Mouse (Mus musculus) megakaryocyte progenitor cell, adult 5-6 weeks (primary cell): Measurements from ENCODE around the gene Serpina1f. TPM values are rescaled to one million over a fixed set of nuclear protein-coding genes. Genes with fewer than 3 reads are reported as not detected.
"Not testable (repeated sequence)": the region's sequence is repeated elsewhere in the genome, so short reads cannot be mapped to it uniquely, and the experiment has no call there.

Experiments used
- ATAC-seq: replicated peaks from 2 replicates; pipeline ENCODE4 v1.8.0; 2016; ENCODE audit warnings: mild to moderate bottlenecking, moderate TSS enrichment, inconsistent platforms; ENCODE audit not compliant: poor library complexity
- total RNA-seq, 2 experiments: library from RNA; stranded (forward) in 1 of 2; stranded (reverse) in 1 of 2; fragments of 157-497, 149-512 nt in 1 of 2; fragments of 200-1000 nt in 1 of 2; gene quantifications; 2 replicates each; pipeline versions ENCODE4 v1.2.3 to v1.2.4; 2015 to 2017

Gene Serpina1f
- total RNA-seq, 2 experiments from 2014 or later, result not detected

- no peak for ATAC-seq
Observed at GRCm38 (mm10) chr12:103665286-103665685, 30.0 kb downstream of the Serpina1f start.

DNA sequence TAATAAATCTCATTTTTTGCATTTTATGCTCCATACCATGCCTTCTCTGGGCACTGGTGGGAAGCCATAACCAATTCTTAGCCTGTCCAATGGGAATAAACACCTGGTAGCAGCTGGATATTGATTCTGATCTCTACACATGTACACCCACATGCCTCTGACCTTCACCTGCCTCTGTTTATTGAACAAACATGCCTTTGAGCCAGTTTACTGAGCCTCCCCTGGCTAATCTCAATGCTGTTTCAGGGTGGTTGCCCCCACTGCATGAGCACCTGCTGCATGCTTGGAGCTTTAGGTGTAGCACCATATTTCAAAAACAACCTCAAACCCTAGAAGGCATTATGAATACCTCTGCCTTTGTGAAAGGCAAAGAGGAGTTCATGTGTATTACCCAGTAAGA lies 33.3 kb downstream of the Serpina1f start:
- not testable (repeated sequence) for ATAC-seq

DNA sequence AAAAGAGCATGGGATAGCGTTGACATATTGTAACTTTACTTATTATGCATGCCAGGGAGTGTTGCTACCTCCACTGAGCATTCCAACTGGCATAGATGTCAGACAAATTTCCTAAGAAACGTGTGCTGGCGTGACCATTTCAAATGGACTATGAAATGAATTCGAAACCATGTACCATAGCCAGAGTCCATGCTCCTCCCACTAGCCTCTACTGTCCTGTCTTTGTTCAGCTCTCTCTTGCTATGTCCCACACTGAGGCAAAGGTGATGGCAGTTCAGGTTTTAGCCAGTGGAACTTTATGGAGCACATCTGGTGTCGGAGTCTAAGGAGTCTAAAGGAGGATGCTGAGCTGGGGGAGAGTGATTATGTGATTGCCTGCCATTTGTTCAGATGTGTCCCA lies 35.3 kb downstream of the Serpina1f start:
- no peak for ATAC-seq

- ATAC-seq, result no peak
Observed at GRCm38 (mm10) chr12:103659171-103659570, 36.2 kb downstream of the Serpina1f start.

DNA sequence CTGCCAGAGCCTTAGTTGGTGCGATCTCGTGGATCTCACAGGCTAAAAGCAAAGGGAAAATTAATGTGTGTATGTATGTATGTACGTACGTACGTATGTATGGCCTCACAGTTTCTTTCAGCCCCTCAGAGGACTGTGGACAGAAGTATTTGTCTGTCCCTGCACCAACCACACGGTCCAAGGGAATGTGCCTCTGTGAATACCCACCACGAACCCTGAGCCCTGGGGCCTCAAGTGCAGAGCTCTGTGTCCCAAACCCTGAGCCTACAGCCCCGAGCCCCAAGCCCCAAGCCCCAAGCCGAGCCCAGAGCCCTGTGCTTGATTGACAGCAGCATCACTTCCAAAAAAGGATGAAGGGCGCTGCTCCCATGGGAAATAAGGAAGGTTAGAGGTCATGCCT lies 37.3 kb downstream of the Serpina1f start:
- ATAC-seq, result no peak

DNA sequence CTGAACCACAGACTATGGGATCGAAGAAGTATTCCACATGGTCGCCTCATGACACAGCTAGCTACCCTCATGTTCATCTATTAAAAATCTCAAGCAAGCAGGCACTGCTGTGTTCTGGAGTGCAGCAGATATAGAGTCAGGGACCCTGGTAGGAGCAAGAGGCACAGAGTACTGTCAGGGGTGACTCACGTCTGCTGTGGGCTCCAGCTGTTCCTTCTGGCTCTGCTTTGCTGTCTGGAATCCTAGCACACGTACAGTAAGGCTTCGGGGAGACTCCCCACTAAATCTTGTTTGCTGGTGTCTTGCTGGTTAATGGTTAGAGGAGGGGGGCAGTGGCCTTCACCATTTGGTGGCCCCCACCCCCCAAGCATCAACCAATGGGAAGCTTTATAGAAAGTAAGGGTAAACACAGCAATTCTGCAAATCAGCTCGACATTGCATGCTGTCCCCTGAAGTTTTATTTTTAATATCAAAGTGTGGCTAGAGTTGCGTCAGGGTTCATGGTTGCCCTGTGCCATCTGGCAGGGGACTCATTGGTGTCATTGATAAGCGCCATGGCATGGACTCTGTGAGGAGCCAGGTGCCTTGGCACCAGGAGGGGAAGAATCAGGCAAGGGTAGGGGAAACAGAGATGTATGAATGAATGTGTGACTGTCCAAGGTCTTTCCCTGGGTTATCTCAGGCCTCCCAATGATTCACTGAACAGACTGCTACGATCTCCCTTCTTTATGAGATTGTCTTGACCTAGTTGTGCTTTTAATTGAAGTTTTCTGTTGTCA lies 38.3 kb downstream of the Serpina1f start, which contains the start of gene Serpina6:
Gene Serpina6 (minus strand): TSS at position 365 of the 779 bp plus-strand sequence.
- ATAC-seq, result no peak

DNA sequence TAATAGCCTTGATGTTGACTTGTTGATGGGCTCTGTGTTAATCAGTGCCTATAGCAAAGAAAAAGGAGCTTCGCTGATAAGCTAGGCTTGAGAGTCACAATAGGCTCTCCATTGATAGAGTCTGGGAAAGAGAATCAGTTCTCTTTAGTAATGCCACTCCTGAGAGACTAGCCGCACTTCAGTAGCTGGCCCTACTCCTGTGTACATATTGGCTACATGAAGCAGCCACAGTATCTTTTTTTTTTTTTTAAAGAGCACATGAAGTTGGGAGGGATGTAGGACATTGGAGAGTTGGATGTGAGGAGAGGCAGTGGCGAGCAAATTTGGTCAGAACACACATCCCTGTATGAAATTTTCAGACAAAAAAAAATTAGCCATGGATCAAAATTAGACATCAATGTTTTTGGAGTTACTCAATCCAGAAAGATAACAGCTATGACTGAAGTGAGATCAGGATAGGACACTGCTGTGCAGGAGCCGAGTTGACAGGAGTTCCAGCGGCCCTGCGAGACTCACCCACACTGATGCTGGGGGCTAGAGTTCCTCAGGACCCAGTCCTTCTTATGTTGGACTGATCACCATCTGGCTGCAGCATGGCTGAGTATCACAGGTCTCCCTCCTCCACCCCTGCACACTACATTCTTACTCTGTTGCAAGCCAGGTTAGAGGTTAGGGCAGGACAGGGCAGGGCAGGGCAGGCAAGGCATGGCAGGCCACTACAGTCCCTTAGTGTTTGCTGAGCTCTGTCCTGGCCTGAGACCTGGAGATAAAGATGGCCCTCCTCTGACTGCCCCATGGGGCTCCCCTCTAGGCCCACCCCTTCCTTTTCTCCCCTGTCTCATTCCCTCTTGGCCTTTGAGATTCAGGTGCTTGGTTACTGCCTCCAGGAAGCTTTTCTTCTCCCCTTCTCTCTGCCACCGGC lies 39.9 kb downstream of the Serpina1f start:
- no peak for ATAC-seq

GRCm38 (mm10) chr12:103653836-103654235 lies 41.5 kb downstream of the Serpina1f start:
- no peak for ATAC-seq

DNA sequence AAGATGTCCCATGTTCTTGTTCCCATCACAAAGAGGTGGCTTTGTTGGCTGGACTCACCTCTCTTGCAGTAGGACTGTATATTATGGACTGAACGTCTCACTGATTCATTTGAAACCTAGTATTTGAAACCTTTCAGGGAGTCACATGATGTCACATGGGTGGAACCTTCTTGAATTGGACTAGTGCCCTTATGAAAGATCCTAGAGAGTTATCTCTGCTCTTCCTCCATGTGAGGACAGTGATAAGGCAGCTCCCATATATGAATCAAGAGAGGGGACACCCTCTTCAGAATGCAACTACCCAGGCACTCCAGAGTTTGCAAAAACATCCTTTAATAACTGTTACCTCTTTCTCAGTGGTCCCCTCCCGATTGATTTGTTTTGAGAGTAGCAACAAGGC lies 49.0 kb downstream of the Serpina1f start:
- ATAC-seq, result no peak

GRCm38 (mm10) chr12:103644601-103645000 lies 50.7 kb downstream of the Serpina1f start:
- ATAC-seq, result no peak

DNA sequence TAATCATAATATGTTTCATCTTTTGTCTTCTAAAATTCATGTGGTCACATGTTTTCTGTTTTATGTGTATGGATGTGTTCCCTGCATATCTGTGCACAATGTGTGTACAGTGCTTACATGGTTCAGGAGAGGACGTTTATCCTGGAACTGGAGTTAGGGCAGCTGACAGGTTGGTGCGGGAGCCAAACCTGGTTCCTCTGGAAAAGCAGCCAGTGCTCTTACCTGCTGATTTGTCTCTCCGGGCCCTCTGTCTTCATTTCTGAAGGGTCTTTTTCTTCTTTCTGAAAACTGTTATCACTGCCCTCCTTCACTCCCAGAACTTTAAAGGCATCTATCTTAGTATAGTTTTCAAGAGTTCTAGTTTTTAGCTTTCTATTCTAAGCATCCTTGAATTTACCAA lies 51.5 kb downstream of the Serpina1f start:
- ATAC-seq, result no peak

DNA sequence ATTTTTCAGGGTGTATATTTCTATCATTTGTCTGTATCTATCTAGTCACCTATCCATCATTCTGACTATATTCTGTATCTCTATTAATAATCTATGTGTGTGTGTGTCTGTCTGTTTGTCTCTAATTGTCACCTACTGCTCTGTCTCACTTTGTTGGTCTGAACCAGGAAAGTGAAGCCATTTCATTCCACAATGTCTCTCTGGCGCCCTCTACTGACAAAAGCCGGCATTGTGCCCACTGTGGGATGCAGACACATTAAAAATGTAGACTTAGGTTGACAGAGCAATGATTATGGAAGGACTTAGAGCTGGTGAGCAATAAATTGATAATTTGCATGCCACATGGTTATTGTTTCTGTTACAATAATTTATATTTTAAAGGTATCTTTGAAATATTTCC lies 52.0 kb downstream of the Serpina1f start:
- ATAC-seq, result peak; percentile 87

Other genes starting within 250 kb of the Serpina1f start
- gene Ifi27l2b, start 238.3 kb downstream of the Serpina1f start, total RNA-seq (2015), result not detected in 2 replicates
- not detected in 2 replicates for gene Ifi27l2b, start 238.3 kb downstream of the Serpina1f start, total RNA-seq (2017)
- 0.10 TPM in 1 of 2 replicates, not detected in the other for gene Ppp4r4, start 163.2 kb downstream of the Serpina1f start, total RNA-seq (2015)
- gene Ppp4r4, start 163.2 kb downstream of the Serpina1f start, total RNA-seq (2017), result not detected in 2 replicates
- not detected in 2 replicates for gene Serpina10, start 64.1 kb downstream of the Serpina1f start, total RNA-seq (2015)
- gene Serpina10, start 64.1 kb downstream of the Serpina1f start, total RNA-seq (2017), result not detected in 2 replicates
- gene Serpina6, start 38.3 kb downstream of the Serpina1f start, total RNA-seq (2015), result not detected in 2 replicates
- gene Serpina6, start 38.3 kb downstream of the Serpina1f start, total RNA-seq (2017), result not detected in 2 replicates
- not detected in 2 replicates for gene Serpina16, start 19.4 kb downstream of the Serpina1f start, total RNA-seq (2015)
- gene Serpina16, start 19.4 kb downstream of the Serpina1f start, total RNA-seq (2017), result not detected in 2 replicates
- gene Serpina1d, start 78.1 kb upstream of the Serpina1f start, total RNA-seq (2015), result not detected in 2 replicates
- gene Serpina1d, start 78.1 kb upstream of the Serpina1f start, total RNA-seq (2017), result not detected in 2 replicates
- gene Serpina1b, start 134.8 kb upstream of the Serpina1f start, total RNA-seq (2015), result not detected in 2 replicates
- gene Serpina1b, start 134.8 kb upstream of the Serpina1f start, total RNA-seq (2017), result not detected in 2 replicates
- not detected in 2 replicates for gene Serpina1a, start 168.0 kb upstream of the Serpina1f start, total RNA-seq (2015)
- not detected in 2 replicates for gene Serpina1a, start 168.0 kb upstream of the Serpina1f start, total RNA-seq (2017)
- gene Serpina1c, start 209.4 kb upstream of the Serpina1f start, total RNA-seq (2015), result not detected in 2 replicates
- gene Serpina1c, start 209.4 kb upstream of the Serpina1f start, total RNA-seq (2017), result not detected in 2 replicates